Mouse (Mus musculus) limb, embryonic 13.5 days (tissue): ENCODE data around the gene Capza2. TPM values are rescaled to one million over a fixed set of nuclear protein-coding genes. Genes with fewer than 3 reads are reported as not detected.
A peak's percentile ranks its signal among the peaks of the same experiment; 100 is the strongest.

Source experiments
- ATAC-seq: fragments of 200-750 bp; cut with Nextera tagmentation; 2 replicates; pipeline ENCODE4 v1.8.0; 2017; ENCODE audit warnings: low read depth, moderate number of reproducible peaks, moderate TSS enrichment; ENCODE audit not compliant: low FRiP score
- H3K27ac ChIP-seq: fragments of 300-500 bp; sonication (generic); 2 replicates; pipeline ENCODE4 v1.5.1; 2015; ENCODE audit warnings: inconsistent platforms, mild to moderate bottlenecking, moderate library complexity
- H3K27me3 ChIP-seq: fragments of 300-500 bp; sonication (generic); 2 replicates; pipeline ENCODE4 v1.6.1; 2015; ENCODE audit warnings: mild to moderate bottlenecking, inconsistent platforms
- H3K36me3 ChIP-seq: fragments of 300-500 bp; sonication (generic); 2 replicates; pipeline ENCODE4 v1.6.1; 2015; ENCODE audit warnings: inconsistent platforms, mild to moderate bottlenecking, moderate library complexity
- H3K4me1 ChIP-seq: fragments of 300-500 bp; sonication (generic); 2 replicates; pipeline ENCODE4 v1.6.1; 2015; ENCODE audit warnings: inconsistent platforms
- H3K4me2 ChIP-seq: fragments of 300-500 bp; sonication (generic); replicated peaks from 2 replicates; pipeline ENCODE4 v1.6.1; 2015; ENCODE audit warnings: inconsistent platforms, mild to moderate bottlenecking, moderate library complexity
- H3K4me3 ChIP-seq: fragments of 300-500 bp; sonication (generic); 2 replicates; pipeline ENCODE4 v1.5.1; 2015; ENCODE audit warnings: moderate library complexity, mild to moderate bottlenecking, inconsistent platforms
- H3K9ac ChIP-seq: fragments of 300-500 bp; sonication (generic); 2 replicates; pipeline ENCODE4 v1.6.1; 2015; ENCODE audit warnings: mild to moderate bottlenecking, inconsistent platforms
- H3K9me3 ChIP-seq: fragments of 300-500 bp; sonication (generic); 2 replicates; pipeline ENCODE4 v1.6.1; 2016; ENCODE audit warnings: inconsistent platforms
- WGBS: fragments of 180-500 bp; shearing (Covaris S2); methylation state at CpG from one replicate; pipeline ENCODE4 v1.1.7; 2015; 5-methylcytosine and 5-hydroxymethylcytosine counted together
- polyA plus RNA-seq: library from polyadenylated mRNA; unstranded; fragments of >200 nt; fragmentation: Nextera tagmentation; extraction: Ambion mirVana; gene quantifications from 2 replicates; pipeline ENCODE4 v1.2.1, GENCODE M21; 2015

Capza2 gene
- polyA plus RNA-seq, 1 experiment from 2014 or later: 206 TPM

DNA sequence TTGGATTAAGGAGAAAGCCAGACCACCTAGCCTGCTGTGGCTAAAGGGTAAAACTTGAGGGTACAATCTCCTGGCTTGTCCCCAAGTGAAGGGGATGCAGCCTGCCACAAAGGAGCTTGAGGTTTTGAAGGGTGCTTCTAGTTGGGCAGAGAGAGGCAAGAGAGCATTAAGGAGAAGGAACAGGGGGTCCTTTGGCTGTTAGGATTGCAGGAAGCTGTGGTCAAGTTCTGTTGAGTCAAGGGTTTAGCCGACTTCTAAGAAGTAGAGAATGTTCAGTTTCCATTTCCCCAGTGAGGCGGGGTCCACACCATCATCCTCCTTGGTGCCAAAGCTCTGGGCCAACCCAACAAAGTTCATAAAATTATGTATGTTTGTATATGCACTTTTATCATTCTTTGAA is 19.0 kb downstream of the Capza2 start:
- no peak overlapping the region for H3K9ac ChIP-seq
- no peaks in the 10 kb centered on the region for H3K27me3 ChIP-seq
- no peak overlapping the region for H3K27ac ChIP-seq
- no peaks in the 10 kb centered on the region for H3K4me1 ChIP-seq
- H3K9me3 ChIP-seq: no peaks in the 10 kb centered on the region
- 90% methylated on average over 2 of the region's 2 CpGs for WGBS
- no peak overlapping the region for H3K4me2 ChIP-seq
- H3K4me3 ChIP-seq: no peak overlapping the region
- H3K36me3 ChIP-seq: peaks cover 39% of the 10 kb centered on the region
- ATAC-seq: no peak

- Histone ChIP-seq H3K4me1 (no peaks in the 10 kb centered on the region), H3K9me3 (no peaks in the 10 kb centered on the region), H3K36me3 (peaks cover 34% of the 10 kb centered on the region), H3K9ac (no peak overlapping the region), H3K27ac (no peak overlapping the region), H3K27me3 (no peaks in the 10 kb centered on the region), H3K4me2 (no peak overlapping the region), H3K4me3 (no peak overlapping the region)
- ATAC-seq: no peak
- 92% methylated on average over 1 of the region's 1 CpGs for WGBS
Observed at GRCm38 (mm10) chr6:17657308-17657707, 21.3 kb downstream of the Capza2 start.

DNA sequence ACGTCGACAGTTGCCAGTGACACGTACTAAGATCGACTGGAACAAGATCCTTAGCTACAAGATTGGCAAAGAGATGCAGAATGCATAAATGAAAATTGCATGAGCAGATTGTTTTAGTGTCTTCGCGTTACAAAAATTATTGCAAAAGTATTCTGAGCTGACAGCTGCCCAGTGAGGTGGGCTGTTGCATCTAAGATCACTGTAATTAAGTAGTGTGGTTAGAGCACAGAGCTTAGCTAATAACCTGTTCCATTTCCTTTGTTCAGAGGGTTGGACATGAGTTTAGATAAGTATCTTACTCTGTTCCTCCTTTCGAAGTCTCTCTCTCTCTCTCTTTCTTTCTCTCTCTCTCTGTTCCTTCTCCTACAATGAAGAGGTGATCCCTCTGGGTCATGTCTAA is 29.3 kb downstream of the Capza2 start:
- no peak overlapping the region for H3K4me2 ChIP-seq
- no peak for ATAC-seq
- WGBS: 94% methylated on average over 7 of the region's 7 CpGs
- no peak overlapping the region for H3K4me3 ChIP-seq
- no peak overlapping the region for H3K9ac ChIP-seq
- H3K27ac ChIP-seq: no peak overlapping the region
- H3K4me1 ChIP-seq: no peaks in the 10 kb centered on the region
- peaks cover 58% of the 10 kb centered on the region for H3K36me3 ChIP-seq
- H3K9me3 ChIP-seq: no peaks in the 10 kb centered on the region
- H3K27me3 ChIP-seq: no peaks in the 10 kb centered on the region

DNA sequence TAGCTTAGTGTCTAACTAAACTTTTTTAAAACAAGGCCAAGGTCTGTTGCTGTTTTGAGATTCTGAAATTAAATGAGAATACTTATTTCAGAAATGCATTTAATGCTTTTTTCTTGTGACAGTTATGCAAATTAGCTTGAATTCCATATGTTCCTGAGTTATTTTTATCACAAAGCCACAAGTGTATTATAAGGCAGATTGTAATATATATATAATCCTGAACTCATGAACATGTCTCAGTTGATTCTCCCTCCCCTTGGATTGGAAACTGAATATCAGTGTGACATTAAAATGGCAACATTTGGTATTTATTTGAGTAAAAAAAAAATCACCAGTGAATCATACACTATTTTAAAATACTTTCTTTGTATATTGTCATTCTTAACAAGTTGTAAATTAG is 30.0 kb downstream of the Capza2 start:
- Histone ChIP-seq H3K4me2 (no peak overlapping the region), H3K27me3 (no peaks in the 10 kb centered on the region), H3K4me1 (no peaks in the 10 kb centered on the region), H3K4me3 (no peak overlapping the region), H3K9me3 (no peaks in the 10 kb centered on the region), H3K36me3 (peaks cover 58% of the 10 kb centered on the region), H3K9ac (no peak overlapping the region), H3K27ac (no peak overlapping the region)
- ATAC-seq: no peak

DNA sequence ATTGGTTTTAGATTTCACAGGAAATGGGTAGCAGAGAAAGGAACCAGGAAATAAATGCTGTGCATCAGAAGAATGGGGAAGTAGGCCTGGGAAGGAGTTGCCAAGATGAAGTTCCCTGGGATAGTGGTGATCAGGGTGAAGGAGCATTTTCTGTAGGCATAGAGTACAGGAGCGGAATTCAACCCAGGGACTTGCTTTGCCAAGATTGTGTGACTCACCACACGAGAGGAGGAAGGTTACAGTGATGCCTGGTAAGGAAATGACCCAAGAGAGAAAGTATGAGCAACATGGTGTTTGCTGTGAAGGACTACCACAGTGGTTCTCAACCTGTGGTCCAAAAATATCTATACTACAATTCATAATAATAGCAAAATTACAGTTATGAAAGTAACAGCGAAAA is 31.8 kb downstream of the Capza2 start:
- Histone ChIP-seq H3K4me2 (no peak overlapping the region), H3K4me3 (no peak overlapping the region), H3K4me1 (no peaks in the 10 kb centered on the region), H3K27me3 (no peaks in the 10 kb centered on the region), H3K9ac (no peak overlapping the region), H3K36me3 (peaks cover 45% of the 10 kb centered on the region), H3K27ac (no peak overlapping the region), H3K9me3 (no peaks in the 10 kb centered on the region)
- ATAC-seq: no peak
- 87% methylated on average over 3 of the region's 3 CpGs for WGBS

DNA sequence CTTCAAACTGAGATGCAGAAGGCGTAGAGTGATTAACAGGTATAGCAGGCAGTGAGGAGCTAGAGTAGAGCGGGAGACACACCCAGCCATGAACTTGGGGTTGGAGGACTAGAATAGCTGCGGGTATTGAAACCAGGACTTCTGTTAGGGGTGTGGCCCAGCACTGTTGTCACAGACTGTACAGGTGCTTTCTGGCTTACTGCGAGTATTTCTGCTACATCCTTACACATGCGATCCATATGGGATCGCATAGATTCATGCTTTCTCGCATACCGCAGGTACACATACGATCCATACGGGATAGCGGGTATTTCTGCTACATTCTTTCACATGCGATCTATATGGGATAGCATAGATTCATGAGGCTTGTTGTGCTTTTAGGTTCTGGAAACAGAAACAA is 32.3 kb downstream of the Capza2 start:
- no peaks in the 10 kb centered on the region for H3K27me3 ChIP-seq
- no peak overlapping the region for H3K27ac ChIP-seq
- H3K4me2 ChIP-seq: no peak overlapping the region
- ATAC-seq: no peak
- H3K9me3 ChIP-seq: no peaks in the 10 kb centered on the region
- WGBS: 96% methylated on average over 12 of the region's 12 CpGs
- peaks cover 39% of the 10 kb centered on the region for H3K36me3 ChIP-seq
- H3K4me3 ChIP-seq: no peak overlapping the region
- no peaks in the 10 kb centered on the region for H3K4me1 ChIP-seq
- no peak overlapping the region for H3K9ac ChIP-seq

DNA sequence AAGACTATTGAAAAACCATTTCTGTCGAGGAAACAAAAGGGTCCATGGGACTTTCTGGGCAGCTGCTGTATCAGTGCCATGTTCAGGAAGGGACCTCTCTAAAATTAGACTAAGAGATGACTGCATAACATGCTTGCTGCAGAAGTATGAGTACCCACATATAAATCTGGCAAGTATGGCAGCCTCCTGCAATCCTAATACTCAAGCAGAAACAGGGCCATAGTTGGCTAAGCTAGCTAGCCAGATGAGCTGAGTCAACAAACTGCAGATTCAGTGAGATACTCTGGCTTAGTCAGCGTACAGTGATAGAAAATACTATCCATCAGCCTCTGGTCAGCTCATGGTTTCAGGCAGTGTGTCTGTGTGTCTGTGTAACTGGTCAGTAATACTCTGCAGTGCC is 33.8 kb downstream of the Capza2 start:
- Histone ChIP-seq H3K4me1 (no peaks in the 10 kb centered on the region), H3K4me3 (no peak overlapping the region), H3K9ac (no peak overlapping the region), H3K9me3 (no peaks in the 10 kb centered on the region), H3K27ac (no peak overlapping the region), H3K36me3 (peaks cover 27% of the 10 kb centered on the region), H3K27me3 (no peaks in the 10 kb centered on the region), H3K4me2 (no peak overlapping the region)
- no peak for ATAC-seq
- WGBS: 80% methylated on average over 2 of the region's 2 CpGs

- H3K4me1 ChIP-seq: no peaks in the 10 kb centered on the region
- WGBS: 27% methylated on average over 12 of the region's 12 CpGs
- ATAC-seq: 0 out of 2 replicates have a peak, but pooled peaks have one; percentile 57
- H3K27ac ChIP-seq: no peak overlapping the region
- no peak overlapping the region for H3K4me3 ChIP-seq
- H3K36me3 ChIP-seq: no peaks in the 10 kb centered on the region
- no peak overlapping the region for H3K9ac ChIP-seq
- no peaks in the 10 kb centered on the region for H3K27me3 ChIP-seq
- H3K9me3 ChIP-seq: no peaks in the 10 kb centered on the region
- H3K4me2 ChIP-seq: no peak overlapping the region
Observed at GRCm38 (mm10) chr6:17675019-17675756, 39.2 kb downstream of the Capza2 start.

DNA sequence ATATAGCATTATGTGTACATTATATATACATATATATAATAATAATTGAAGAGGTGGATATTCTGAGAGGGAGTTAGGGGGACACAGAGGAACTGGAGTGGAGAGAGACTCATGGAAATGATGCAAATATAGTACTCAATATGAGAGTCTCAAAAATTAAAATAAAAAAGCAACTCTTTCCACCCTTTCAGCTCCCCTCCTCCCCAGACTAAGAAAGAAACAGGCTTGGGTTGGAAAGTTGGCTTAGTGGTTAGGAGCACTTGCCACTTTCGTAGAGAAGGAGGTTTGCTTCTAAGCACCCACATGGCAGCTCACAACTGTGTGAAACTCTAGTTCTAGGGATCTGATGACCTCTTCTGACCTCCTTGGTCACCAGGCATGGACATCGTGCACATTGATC is 41.0 kb downstream of the Capza2 start:
- no peak for ATAC-seq
- Histone ChIP-seq H3K36me3 (no peaks in the 10 kb centered on the region), H3K9ac (no peak overlapping the region), H3K4me1 (no peaks in the 10 kb centered on the region), H3K4me2 (no peak overlapping the region), H3K4me3 (no peak overlapping the region), H3K9me3 (peaks cover 4% of the 10 kb centered on the region; the same call in 1 of the 2 replicates), H3K27me3 (no peaks in the 10 kb centered on the region), H3K27ac (no peak overlapping the region)
- WGBS: 74% methylated on average over 2 of the region's 2 CpGs

DNA sequence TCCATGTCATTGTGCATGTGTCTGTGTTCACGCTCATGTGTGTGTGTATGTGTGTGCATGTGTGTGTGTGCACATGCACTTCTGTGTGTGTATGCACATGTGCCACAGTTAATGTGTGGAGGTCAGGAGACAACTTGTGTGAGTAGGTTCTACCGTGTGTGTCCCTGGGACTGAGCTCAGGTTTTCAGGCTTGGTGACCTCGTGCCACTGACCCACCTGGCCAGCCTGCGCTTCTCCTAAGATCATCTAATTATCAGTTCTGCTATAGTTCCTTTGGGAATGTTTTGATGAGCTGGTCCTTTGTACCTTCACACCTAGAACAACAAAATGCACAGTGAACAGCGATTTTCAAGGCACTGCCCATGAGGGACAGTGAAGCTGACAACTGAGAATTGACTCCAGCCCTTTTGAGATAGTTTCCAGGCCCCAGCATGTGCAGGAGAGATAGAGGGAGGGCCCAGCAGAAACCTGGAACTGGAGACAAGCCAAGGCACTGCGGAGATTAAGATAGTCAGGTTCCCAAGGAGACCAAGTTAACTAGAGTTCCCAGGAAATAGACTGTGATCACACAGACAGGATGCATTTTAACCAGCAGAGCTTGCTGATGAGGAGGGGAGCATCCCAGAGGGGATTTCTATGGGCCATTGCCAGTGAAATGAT is 44.4 kb downstream of the Capza2 start:
- no peak overlapping the region for H3K4me2 ChIP-seq
- H3K36me3 ChIP-seq: no peaks in the 10 kb centered on the region
- H3K9ac ChIP-seq: no peak overlapping the region
- H3K4me3 ChIP-seq: no peak overlapping the region
- H3K27ac ChIP-seq: no peak overlapping the region
- no peaks in the 10 kb centered on the region for H3K27me3 ChIP-seq
- WGBS: 81% methylated on average over 6 of the region's 6 CpGs
- H3K9me3 ChIP-seq: peaks cover 4% of the 10 kb centered on the region; the same call in 1 of the 2 replicates
- no peak for ATAC-seq
- no peaks in the 10 kb centered on the region for H3K4me1 ChIP-seq

- H3K9me3 ChIP-seq: peaks cover 4% of the 10 kb centered on the region; the same call in 1 of the 2 replicates
- H3K4me1 ChIP-seq: no peaks in the 10 kb centered on the region
- WGBS: 97% methylated on average over 8 of the region's 8 CpGs
- no peak overlapping the region for H3K4me3 ChIP-seq
- ATAC-seq: no peak
- H3K27me3 ChIP-seq: no peaks in the 10 kb centered on the region
- no peak overlapping the region for H3K9ac ChIP-seq
- H3K36me3 ChIP-seq: no peaks in the 10 kb centered on the region
- H3K27ac ChIP-seq: no peak overlapping the region
- no peak overlapping the region for H3K4me2 ChIP-seq
Observed at GRCm38 (mm10) chr6:17681810-17682209, 45.8 kb downstream of the Capza2 start.

- WGBS: 87% methylated on average over 5 of the region's 5 CpGs
Observed at GRCm38 (mm10) chr6:17688676-17689075, 52.6 kb downstream of the Capza2 start.

More at GRCm38 (mm10) chr6:17688676-17689075, 52.6 kb downstream of the Capza2 start:
- Histone ChIP-seq H3K27ac (no peak overlapping the region), H3K36me3 (no peaks in the 10 kb centered on the region), H3K9me3 (peaks cover 3% of the 10 kb centered on the region; the same call in 1 of the 2 replicates), H3K4me1 (peaks cover 10% of the 10 kb centered on the region), H3K9ac (no peak overlapping the region), H3K4me2 (no peak overlapping the region), H3K4me3 (no peak overlapping the region), H3K27me3 (no peaks in the 10 kb centered on the region)
- ATAC-seq: no peak
